Mouse (Mus musculus) layer of hippocampus, adult 9-11 months (tissue): ENCODE data around the gene Nrbp1.
A peak's percentile ranks its signal among the peaks of the same experiment; 100 is the strongest.

ENCODE experiments used
- DNase-seq: peaks from one replicate; pipeline ENCODE4 v3.0.0; 2022

Gene Nrbp1

DNA sequence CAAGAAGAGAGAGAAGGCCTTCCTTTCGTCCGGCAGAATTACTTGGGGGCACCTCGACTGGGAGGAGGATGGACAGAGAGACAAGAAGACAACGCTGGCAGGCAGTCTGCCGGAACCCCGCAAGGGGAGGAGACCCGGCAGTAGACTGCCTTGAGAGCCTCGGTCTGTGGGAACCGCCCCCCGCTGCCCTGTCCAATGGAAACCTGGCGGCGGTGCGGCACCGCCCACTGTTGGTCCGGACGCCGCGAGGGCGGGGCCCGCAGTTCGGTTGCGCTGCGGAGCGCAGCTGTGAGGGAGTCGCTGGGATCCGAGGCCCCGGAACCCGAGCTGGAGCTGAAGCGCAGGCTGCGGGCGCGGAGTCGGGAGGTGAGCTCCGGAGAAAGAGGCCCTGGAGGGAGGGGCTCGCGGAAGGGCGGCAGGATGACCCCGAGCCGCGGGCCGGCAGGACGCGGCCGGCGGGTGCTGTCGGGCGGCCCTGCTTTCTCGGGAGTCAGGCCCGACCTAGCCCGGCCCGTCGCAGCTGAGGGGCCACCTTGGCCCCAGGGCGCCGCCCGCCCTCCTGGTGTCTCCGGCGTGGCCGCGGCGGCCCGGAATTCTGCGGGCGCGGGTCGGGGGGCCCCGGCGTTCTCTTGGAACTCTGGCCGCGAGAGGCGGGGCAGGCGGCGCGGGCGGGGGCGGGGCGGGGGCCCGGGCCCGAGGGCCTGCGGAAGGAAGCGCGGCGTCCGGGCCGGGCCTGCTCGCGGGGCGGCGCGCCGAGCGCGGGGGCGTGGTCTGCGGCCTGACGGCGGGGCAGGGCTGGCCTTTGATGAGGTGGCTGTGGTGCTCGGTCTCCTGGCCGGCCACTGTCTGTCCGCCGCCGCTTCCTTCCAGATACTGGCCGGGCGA lies at the start of gene Nrbp1, which contains the start of gene Gm9970:
TSS of gene Nrbp1 (plus strand) at position 228 of the 885 bp plus-strand sequence.
TSS of gene Gm9970 (minus strand) at position 596 of the 885 bp plus-strand sequence.
- DNase-seq, result peak; percentile 97

DNA sequence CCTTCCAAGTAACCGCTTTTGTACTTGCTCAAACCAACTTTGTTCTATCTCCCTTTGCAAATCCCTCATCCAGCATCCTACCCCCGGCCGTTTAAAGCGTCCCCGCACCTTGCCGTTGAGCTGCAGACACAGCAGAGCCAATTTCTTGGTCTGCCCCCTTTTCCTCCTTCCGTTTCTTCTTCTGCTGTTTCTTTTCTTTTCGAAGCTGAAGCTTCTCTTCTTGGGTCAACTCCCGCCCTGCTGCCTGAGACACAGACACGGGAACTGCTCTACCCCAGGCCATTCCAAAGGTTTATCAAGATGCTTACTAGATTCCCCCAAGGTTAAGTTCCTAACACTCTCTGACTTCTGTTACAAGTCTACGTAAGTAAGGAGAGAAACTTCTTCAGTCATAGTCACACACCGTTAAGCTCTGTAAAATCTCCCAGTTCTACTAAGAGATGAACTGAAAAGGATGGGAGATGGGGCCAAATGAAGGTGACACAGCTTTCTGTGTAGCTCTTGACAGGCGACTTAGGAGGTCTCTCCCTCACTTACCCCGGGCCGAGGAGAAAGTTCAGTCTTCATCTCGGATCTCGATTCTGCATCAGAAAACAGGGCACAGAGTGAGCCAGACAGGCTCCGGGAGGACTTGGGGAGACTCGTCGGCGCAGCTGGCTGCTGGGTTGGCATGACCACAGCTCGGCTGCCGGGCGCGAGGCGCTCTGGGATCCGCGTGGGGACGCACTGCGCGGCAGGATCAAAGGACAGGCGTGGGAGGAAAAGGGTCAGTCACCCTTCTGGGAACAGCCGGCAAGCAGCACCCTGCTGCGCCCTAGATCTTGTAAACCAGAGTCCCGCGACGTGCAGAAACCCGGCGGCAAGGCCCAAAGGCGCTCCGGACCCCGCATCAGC lies 48.4 kb upstream of the Nrbp1 start:
- DNase-seq, result no peak

DNA sequence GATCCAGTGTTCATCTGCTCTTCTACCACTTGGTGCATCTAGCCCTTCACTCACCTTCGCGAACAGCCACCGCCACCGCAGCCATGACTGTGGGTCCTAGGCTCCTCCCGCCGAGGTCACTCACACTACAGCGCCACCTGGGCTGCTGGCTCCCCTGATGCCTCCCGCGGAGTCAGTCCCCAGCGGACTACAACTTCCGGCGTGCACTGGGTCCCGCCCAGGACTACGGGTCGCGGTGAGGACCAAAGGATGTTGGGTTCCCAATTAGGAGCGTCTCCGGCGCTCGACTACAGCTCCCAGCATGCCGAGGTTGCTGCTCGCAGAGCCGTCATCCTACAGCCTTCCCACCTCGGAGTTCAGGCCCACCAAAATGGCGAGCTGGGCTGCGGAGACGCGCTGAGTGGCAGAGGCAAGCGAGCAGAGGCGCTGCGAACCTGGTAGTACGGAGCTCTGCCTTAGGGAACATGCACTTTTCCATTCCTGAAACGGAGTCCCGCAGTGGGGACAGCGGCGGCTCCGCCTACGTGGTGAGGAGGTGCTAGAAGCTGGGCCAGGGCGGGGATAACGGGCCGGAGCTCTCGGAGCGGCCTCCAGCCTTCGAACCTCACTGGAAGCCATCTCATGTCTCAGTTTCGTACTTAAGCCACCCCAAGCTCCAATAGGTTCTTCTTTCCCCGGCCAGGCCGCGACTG lies 47.6 kb upstream of the Nrbp1 start, which contains the start of the genes Snx17 and Eif2b4:
TSS of gene Snx17 (plus strand) at position 289 of the 692 bp plus-strand sequence.
TSS of gene Eif2b4 (minus strand) at position 492 of the 692 bp plus-strand sequence.
- peak; percentile 99 for DNase-seq

DNA sequence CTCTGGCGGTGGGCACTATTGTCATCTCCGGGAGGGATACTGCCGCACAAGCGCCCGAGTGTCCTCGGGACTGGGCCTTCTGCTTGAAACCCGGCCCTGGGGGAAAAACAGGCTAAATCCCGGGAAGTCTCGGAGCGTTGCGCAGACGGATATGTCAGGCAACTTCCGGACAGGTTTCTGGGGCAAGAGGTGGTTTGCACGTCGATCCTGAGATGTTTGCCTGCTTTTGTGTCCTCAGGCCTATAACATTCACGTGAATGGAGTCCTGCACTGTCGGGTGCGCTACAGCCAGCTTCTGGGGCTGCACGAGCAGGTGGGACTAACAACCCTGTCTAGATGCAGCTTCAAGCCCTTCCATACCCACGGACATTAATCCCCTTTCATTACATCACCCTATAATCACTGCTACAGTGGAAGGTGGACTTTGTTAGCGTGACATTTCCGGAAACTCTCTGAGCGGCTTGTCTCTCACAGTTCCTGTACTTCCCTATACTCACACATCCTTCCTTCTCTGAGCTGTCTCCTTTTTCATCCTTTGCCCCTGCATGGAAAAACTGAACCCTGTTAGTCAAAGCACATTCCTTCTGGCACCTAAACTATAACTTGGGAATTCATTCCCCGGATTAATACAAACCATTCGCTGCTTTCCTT lies 46.9 kb upstream of the Nrbp1 start:
- no peak for DNase-seq

DNA sequence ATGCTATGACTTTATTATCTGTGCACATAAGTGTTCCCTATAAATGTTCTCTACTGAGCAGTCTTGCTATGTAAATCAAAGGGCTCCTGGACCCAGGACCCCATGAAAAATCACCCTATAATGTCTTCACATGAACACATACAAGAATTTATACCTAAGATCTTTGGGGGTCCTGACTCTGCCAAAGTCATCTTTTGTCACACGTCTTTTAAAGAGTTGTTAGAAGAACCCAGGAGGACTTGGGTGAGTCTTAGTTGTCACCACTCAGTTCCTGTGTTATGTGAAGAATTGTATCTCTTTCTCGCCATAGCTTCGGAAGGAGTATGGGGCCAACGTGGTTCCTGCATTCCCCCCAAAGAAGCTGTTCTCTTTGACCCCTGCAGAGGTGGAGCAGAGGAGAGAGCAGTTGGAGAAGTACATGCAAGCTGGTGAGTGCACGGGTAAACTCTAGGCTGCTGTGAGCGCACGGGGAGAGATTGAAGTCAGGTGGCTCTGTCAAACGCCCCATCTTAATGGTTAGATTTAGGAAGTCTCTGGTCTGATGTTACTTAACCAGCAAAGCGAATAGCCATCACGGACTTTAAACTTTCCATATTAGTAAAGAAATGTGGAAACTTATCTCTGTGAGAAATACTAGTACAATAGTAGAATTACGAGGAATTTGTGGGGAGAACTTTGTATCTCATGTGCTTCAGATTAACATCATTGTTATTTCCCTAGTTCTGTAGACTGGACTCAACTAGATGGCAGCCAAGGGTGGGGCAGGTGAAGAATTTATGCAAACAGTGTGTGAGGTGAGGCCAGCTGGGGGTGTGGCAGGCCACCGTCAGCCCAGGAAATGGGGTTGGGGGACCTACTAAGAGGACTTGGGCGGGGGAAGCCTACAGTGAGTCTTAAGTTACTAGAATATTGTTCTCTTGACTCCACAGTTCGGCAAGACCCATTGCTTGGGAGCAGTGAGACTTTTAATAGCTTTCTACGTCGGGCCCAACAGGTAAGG lies 45.9 kb upstream of the Nrbp1 start:
- no peak for DNase-seq

DNA sequence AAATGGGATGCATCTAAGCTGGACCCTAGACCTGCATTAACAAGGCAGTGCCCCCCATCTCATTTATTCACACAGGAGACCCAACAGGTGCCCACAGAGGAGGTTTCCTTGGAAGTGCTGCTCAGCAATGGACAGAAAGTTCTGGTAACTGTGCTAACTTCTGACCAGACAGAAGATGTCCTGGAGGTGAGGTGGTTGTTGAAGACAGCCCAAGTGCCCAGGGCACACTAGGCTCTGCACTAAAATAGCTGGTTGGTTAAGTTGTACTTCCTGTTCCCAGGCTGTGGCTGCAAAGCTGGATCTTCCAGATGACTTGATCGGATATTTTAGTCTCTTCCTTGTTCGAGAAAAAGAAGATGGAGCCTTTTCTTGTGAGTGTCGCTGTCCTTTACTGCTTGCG lies 45.0 kb upstream of the Nrbp1 start:
- DNase-seq, result peak; percentile 55

DNA sequence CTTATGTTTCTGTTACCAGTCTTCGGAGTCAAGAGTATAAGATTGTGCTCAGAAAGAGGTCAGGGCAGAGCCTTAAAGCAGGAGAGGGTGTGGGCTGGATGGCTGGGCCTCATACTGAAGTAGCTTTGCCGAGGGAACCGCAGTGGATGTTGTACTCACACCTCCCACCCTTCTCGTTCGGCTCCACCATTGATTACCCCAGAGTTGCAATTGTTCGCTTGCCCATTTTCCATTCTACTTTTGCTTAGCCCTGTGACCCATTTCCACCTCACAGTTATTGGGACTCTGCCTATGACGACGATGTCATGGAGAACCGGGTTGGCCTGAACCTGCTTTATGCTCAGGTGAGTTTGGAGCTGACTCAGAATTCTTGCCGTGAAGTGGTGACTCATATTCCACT lies 44.5 kb upstream of the Nrbp1 start:
- no peak for DNase-seq

DNA sequence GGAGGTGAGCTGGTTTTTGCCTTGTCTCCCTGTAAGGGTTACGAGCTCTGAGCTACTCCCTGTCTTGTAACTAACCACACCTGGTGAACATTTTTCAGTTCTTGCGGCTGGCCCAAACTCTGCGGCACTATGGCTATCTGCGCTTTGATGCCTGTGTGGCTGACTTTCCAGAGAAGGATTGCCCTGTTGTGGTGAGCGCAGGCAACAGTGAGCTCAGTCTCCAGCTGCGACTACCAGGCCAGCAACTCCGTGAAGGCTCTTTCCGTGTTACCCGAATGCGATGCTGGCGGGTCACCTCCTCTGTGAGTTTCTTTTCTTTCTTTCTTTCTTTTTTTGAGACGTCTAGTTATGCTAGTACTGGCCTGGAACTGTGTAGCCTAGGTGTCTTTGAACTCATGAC lies 43.6 kb upstream of the Nrbp1 start:
- DNase-seq, result no peak

DNA sequence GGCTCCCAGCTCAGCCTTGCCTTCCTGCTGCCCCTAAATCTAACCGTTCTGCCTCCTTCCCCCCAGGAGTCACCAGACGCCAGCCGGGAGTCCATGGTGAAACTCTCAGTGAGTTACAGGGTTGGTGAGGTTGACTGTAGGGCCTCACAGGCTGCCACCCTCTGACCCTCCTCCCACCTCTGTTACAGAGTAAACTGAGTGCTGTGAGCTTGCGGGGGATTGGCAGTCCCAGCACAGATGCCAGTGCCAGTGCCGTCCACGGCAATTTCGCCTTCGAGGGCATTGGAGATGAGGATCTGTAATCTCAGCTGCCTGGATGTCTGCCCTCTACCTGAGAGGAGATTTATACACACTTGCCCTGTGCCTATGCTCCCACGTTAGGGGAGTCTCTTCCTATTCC lies 42.5 kb upstream of the Nrbp1 start:
- no peak for DNase-seq

DNA sequence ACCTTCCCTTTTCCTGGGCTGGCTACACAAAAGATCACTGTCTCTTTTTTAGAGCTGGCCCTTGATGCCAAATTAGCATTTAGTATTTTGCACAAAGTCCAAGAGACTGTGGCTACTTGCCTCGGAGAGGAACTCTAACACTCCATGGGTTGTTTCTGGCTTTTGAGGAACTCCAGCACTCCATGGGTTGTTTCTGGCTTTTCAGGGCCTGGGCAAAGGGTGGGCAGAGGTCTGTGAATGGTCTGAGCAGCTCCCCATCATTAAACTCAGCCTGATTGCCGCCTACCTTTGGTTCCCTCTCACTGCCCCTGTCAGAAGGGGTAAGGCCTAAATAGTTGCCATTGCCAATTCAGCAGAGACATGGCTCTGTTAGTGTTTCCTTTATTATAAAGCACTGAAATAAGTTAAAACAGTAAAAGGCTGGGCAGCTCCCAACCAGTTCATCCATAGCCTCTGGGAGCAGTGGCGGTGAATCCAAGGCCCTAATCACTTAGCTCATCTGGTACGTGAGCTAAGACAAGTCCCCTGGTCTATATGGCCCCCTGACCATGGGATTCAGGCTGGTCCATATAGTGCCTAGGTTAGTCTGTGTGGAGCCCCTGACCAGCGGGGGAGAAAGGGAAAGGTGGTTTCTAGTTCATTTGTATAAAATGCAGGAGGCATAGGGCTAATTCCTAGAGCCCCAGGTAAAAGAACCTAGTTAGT lies 41.9 kb upstream of the Nrbp1 start:
- no peak for DNase-seq

DNA sequence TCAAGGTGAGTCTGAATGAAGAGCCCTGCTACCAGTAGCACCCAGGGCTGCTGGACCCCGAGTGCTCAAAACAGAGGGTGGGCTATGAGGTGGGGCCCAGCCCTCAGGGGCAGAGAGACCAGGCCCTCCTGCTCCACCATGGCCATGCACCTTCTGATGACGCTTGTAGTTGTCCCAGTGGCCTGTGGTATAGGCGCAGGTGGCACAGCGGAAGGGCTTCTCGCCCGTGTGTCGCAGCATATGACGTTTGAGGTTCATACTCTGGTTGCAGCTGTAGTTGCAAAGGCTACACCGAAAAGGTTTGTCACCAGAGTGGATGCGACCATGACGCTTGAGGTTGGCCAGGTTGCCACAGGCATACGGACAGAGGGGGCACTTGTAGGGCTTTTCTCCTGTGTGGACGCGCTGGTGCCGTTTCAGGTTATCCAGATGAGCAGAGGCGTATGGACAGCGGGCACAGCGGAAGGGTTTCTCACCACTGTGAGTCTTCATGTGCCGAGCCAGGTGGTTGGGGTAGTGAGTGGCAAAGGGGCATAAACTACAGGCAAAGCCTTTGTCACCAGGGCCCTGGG lies 41.3 kb upstream of the Nrbp1 start:
- DNase-seq, result no peak

DNA sequence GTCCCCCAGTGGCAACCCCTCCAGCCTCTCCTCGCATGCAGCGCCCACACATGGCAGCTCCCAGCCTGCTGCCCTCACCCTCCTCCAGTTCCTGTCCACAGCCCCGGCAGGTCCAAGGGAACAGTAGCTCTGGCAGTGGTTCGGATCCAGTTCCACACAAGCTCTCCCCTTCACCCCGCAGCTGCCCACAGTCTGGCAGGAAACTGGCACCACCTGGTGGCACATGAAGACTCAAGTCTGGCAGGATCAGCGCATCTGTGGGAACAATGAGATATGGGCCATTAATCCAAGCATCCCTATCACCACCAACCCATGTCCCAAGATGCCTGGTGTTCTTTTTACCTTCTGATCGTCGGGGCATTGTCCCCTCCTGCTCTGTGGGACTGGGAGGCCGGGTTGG lies 40.8 kb upstream of the Nrbp1 start:
- DNase-seq, result peak; percentile 48

DNA sequence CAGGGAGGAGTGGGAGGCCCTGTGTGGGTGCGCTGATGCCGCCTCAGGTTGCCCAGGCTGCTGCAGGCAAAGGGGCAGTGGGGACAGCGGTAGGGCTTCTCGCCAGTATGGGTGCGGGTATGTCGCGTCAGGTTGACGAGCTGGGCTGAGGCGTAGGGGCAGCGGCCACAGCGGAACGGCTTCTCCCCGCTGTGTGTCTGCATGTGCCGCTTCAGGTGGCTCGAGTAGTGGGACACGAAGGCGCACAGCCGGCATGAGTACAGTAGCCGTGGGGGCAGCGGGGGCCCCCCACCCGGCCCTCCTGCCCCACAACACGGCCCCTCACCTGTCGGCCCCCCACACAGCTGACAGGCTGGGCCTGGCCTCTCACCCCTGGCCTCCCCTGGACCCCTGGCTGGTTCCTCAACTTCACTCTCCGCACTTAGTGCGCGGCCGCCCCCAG lies 40.3 kb upstream of the Nrbp1 start:
- no peak for DNase-seq

DNA sequence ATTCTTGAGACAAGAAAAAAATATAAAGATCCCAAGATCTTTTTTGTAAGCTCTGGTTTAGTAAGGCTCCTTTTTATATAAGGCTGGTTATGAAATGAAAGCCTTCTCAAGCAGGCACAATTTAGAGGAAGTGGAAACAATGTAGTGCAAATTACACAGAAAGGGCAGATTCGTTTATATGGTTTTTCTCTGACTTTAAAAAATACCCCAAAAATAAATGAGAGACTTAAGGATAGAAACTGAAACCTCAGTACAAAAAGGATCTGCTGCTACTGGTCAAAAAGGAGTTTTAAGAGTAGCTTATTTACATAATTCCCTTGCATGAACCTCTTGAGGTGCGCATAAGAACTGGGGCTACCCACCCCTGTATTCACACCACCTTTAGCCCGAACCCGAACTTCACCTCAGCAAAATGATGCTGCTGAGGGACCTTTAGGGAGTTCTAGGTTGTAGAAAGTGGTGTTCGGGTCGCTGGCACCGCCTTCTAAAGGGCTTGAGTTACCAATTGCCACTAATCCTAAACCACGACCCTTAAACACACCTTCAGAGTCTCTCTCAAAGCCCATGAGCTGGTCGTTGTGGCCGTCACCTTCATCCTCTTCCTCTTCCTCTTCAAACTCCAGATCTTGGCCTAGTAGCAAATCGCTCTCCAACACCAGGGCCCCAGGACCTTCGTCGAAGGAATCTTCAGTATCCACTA lies 39.5 kb upstream of the Nrbp1 start:
- DNase-seq, result no peak

DNA sequence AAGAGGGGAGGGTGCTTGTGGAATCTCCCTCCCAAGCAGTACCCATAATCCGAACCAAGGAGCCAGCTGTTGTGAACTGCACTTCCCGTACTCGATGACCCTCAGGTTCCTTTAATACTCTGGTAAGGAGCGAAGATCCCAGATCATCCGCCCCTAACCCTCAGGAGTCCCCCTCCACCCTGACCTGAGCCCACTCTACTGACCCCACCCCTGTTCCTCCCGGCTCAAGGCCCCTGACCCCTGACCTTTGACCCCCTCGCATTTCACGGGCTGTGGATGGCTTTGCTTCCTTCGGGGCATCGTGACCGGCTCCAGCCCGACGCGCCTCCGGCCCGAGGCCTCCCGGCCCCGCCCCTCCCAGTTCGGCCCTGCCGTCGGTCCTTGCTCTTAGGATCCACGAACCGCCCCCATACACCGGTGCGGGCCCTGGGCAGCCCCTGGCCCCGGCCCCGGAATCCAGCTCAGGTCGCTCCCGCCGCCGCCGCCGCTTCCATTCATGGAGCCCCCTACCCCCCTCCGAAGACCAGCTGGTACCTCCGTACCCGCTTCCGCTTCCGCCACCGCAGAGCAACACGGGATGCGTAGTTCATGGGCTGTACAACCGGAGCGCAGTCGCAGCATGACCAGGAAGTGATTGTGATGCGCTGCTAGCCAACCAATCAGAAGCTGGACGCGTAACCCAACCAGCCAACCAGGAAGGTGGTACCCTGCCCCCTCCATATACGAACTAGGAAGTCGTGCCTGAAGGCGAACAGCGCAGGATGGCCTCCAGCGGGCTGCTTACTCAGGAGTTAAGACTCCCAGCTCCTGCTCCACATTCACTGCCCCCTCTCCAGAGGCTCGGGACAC lies 38.7 kb upstream of the Nrbp1 start, which contains the start of gene Zfp513:
TSS of gene Zfp513 (minus strand) at position 562 of the 849 bp plus-strand sequence.
- DNase-seq, result peak; percentile 99

DNA sequence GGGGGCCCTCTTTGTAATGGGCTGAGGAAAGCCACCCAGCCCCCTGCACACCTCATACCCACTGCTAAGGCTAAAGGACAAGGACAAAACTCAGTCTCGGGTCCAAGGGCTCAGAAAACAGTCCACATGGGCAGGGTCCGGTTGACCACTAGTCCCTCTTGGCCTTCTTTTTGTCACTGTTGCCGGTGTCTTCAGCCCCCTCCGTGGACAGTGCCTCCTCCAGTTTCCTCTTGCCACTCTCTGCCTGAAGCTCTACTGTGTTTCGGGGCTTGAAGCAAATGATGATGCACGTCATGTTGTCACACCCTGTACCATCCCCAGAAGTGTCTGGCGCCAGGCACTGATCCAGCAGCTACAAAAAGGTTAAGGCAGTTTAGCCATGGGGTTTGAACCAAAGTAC lies 37.7 kb upstream of the Nrbp1 start:
- DNase-seq, result no peak

DNA sequence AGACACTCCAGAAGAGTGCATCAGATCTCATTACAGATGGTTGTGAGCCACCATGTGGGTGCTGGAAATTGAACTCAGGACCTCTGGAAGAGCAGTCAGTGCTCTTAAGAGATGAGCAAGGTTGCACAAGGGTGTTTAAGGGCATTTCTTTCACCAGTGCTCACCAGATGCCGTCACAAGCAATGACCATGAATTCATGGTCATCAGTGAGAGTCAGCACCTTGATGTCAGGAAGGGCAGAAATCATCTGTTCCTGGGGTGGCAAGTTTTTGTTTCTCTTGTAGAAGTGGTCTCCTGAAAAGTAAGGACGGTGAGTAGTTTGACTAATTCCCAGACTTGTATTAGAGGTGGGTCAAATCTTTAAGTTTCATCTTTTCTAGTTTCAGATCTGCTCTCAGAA lies 36.8 kb upstream of the Nrbp1 start:
- no peak for DNase-seq

DNA sequence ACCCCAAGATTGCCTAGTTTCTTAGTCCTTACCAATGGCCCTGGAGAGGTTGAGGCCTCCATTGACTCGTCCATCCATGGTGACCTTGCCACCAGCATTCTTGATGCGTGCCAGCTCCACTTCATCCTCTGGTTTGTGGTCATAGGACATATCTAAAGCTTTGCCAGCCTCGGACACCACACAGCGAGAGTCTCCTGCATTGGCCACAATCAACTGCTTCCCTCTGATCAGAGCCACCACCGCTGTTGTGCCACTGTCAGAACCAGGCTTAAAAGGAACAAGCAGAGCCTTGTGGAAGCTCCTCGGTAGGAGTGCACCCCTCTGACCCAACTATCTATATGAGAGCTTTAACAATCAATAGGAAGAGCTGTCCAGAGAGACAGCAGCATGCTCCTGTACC lies 36.2 kb upstream of the Nrbp1 start:
- DNase-seq, result no peak
